Mouse (Mus musculus) heart, embryonic 11.5 days (tissue): ENCODE measurements around the gene Olfr429. TPM values are rescaled to one million over a fixed set of nuclear protein-coding genes. Genes with fewer than 3 reads are reported as not detected.

Experiments used
- ATAC-seq: fragments of 200-750 bp; cut with Nextera tagmentation; replicated peaks from 2 replicates; pipeline ENCODE4 v1.8.0; 2017; ENCODE audit warnings: moderate library complexity; ENCODE audit not compliant: insufficient number of reproducible peaks, low FRiP score, low TSS enrichment
- H3K27ac ChIP-seq: fragments of 300-500 bp; sonication (generic); 2 replicates; pipeline ENCODE4 v1.5.1; 2014; ENCODE audit warnings: mild to moderate bottlenecking, low read depth, low read length
- H3K27me3 ChIP-seq: fragments of 300-500 bp; sonication (generic); 2 replicates; pipeline ENCODE4 v1.6.1; 2014; ENCODE audit warnings: mild to moderate bottlenecking, low read length, mixed read lengths; ENCODE audit not compliant: control insufficient read depth, insufficient read depth
- H3K36me3 ChIP-seq: fragments of 300-500 bp; sonication (generic); 2 replicates; pipeline ENCODE4 v1.6.1; 2014; ENCODE audit warnings: mild to moderate bottlenecking, low read length, moderate library complexity, mixed read lengths; ENCODE audit not compliant: control insufficient read depth, insufficient read depth
- H3K4me1 ChIP-seq: fragments of 300-500 bp; sonication (generic); 2 replicates; pipeline ENCODE4 v1.6.1; 2014; ENCODE audit warnings: low read length; ENCODE audit not compliant: control insufficient read depth, insufficient read depth
- H3K4me2 ChIP-seq: fragments of 300-500 bp; sonication (generic); 2 replicates; pipeline ENCODE4 v1.6.1; 2014; ENCODE audit warnings: mild to moderate bottlenecking, moderate library complexity
- H3K4me3 ChIP-seq: fragments of 300-500 bp; sonication (generic); 2 replicates; pipeline ENCODE4 v1.5.1; 2014; ENCODE audit warnings: low read depth, low read length
- H3K9ac ChIP-seq: fragments of 300-500 bp; sonication (generic); 2 replicates; pipeline ENCODE4 v1.6.1; 2014; ENCODE audit warnings: mild to moderate bottlenecking, low read depth, low read length, moderate library complexity
- H3K9me3 ChIP-seq: fragments of 300-500 bp; sonication (generic); replicated peaks from 2 replicates; pipeline ENCODE4 v1.6.1; 2016; ENCODE audit warnings: low read length; ENCODE audit not compliant: control insufficient read depth
- WGBS: fragments of 180-500 bp; shearing (Covaris S2); extraction: QIAGEN DNeasy Blood & Tissue Kit; methylation state at CpG from one replicate; pipeline ENCODE4 v1.1.7; 2014; ENCODE audit not compliant: insufficient replicate concordance; 5-methylcytosine and 5-hydroxymethylcytosine counted together
- polyA plus RNA-seq: library from polyadenylated mRNA; unstranded; fragments of >200 nt; fragmentation: Nextera tagmentation; extraction: Ambion mirVana; gene quantifications from 2 replicates; pipeline ENCODE4 v1.2.1, GENCODE M21; 2014

The Olfr429 gene
- polyA plus RNA-seq, 1 experiment from 2014 or later, result not detected

DNA sequence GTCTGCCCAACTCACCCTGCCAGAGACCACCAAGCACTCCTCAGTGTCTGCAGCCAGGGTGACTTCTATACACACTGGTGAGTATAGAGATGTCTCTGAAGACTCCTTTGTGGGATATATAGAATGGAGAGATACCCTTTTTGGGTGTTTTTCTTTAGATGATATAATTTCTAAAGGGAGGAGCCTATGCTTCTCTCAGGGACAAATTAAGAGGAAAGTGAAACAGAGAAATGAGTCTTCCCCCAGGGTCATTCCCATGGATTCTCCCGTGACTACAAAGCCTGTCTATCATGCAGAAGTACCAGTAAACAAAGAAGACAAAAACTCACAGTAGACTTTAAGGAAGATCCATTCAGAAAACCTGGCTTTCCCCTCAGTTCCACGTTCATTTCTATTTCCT lies 36.9 kb downstream of the Olfr429 start, which contains the start of gene Olfr231:
Gene Olfr231 (minus strand): TSS at position 101 of the 400 bp plus-strand sequence.
- Histone ChIP-seq H3K4me2 (no peak within 1 kb of the TSS), H3K36me3 (no peaks in the 10 kb centered on the region), H3K4me1 (no peaks in the 10 kb centered on the region), H3K27ac (no peak within 1 kb of the TSS), H3K9ac (no peak within 1 kb of the TSS), H3K4me3 (no peak within 1 kb of the TSS), H3K9me3 (no peaks in the 10 kb centered on the region), H3K27me3 (no peaks in the 10 kb centered on the region)
- WGBS, result 72% methylated on average over 2 of the region's 2 CpGs
- ATAC-seq, result no peak

- ATAC-seq, result no peak
- Histone ChIP-seq H3K4me1 (no peaks in the 10 kb centered on the region), H3K36me3 (no peaks in the 10 kb centered on the region)
These were observed 47.1 kb downstream of the Olfr429 start, which contains the start of gene Olfr424 for GRCm38 (mm10) chr1:174131217-174131616. TSS of gene Olfr424 (plus strand) at chr1:174131517.

DNA sequence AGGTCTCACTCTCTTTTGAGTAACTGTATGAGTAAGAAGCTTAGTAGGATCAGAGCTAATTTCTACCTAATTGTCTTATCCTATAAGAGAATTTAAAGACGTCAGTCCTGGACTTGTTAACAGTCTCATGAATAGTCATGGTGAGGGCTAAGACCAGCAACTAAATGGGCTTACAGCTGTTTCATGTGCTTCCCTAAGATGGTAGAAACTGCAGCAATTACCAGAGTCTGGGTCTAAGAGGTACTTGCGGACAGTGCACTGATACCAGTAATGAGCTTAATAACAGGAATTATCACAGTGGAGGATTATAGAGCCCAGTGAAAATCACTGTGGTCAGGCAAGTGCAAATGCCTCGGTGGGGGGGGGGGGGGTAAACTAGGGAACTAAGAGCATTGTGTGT lies 47.9 kb downstream of the Olfr429 start:
- H3K4me3 ChIP-seq, result no peak overlapping the region
- WGBS, result 62% methylated on average over 3 of the region's 3 CpGs
- no peaks in the 10 kb centered on the region for H3K4me1 ChIP-seq
- no peak for ATAC-seq
- H3K4me2 ChIP-seq, result no peak overlapping the region
- no peak overlapping the region for H3K27ac ChIP-seq
- no peaks in the 10 kb centered on the region for H3K27me3 ChIP-seq
- H3K36me3 ChIP-seq, result no peaks in the 10 kb centered on the region
- no peak overlapping the region for H3K9ac ChIP-seq
- no peaks in the 10 kb centered on the region for H3K9me3 ChIP-seq

More at GRCm38 (mm10) chr1:174131217-174131616, 47.1 kb downstream of the Olfr429 start, which contains the start of gene Olfr424:
- H3K4me2 ChIP-seq, result no peak within 1 kb of the TSS
- H3K9me3 ChIP-seq, result no peaks in the 10 kb centered on the region
- H3K27ac ChIP-seq, result no peak within 1 kb of the TSS
- H3K4me3 ChIP-seq, result no peak within 1 kb of the TSS
- no peak within 1 kb of the TSS for H3K9ac ChIP-seq
- no peaks in the 10 kb centered on the region for H3K27me3 ChIP-seq
- WGBS, result 74% methylated on average over 3 of the region's 3 CpGs

Other genes with a start within 250 kb of the Olfr429 start
- 3.1 TPM in 2 replicates for gene Ifi211, start 171.3 kb upstream of the Olfr429 start, polyA plus RNA-seq
- gene Mndal, start 141.8 kb upstream of the Olfr429 start, polyA plus RNA-seq, result 2.7 and 3.7 TPM in 2 replicates
- 0.31 TPM in 1 of 2 replicates, not detected in the other for gene Ifi203, start 141.7 kb upstream of the Olfr429 start, polyA plus RNA-seq
- gene Ifi202b, start 101.6 kb upstream of the Olfr429 start, polyA plus RNA-seq, result not detected in 2 replicates
- gene Ifi205, start 52.5 kb upstream of the Olfr429 start, polyA plus RNA-seq, result 2.4 and 3.1 TPM in 2 replicates
- 0.08 TPM in 1 of 2 replicates, not detected in the other for gene Olfr433, start 43.6 kb upstream of the Olfr429 start, polyA plus RNA-seq
- gene Olfr432, start 35.1 kb upstream of the Olfr429 start, polyA plus RNA-seq, result not detected in 2 replicates
- not detected in 2 replicates for gene Olfr430, start 17.7 kb upstream of the Olfr429 start, polyA plus RNA-seq
- not detected in 2 replicates for gene Olfr427, start 12.6 kb downstream of the Olfr429 start, polyA plus RNA-seq
- gene Olfr231, start 36.8 kb downstream of the Olfr429 start, polyA plus RNA-seq, result not detected in 2 replicates
- not detected in 2 replicates for gene Olfr424, start 47.2 kb downstream of the Olfr429 start, polyA plus RNA-seq
- gene Olfr420, start 71.3 kb downstream of the Olfr429 start, polyA plus RNA-seq, result 0.28 and 0.36 TPM in 2 replicates
- 9.3 and 11.2 TPM in 2 replicates for gene Spta1, start 88.4 kb downstream of the Olfr429 start, polyA plus RNA-seq
- gene Olfr419, start 167.7 kb downstream of the Olfr429 start, polyA plus RNA-seq, result 0.18 TPM in 1 of 2 replicates, not detected in the other
- not detected in 2 replicates for gene Mptx1, start 246.2 kb downstream of the Olfr429 start, polyA plus RNA-seq